In genomic region chr8:30797341-30797740, GRCm38 (mm10) we compare ENCODE assay signal across 15 mouse cellular contexts.
DNase-seq lines count a peak whose midpoint lies in the region; ATAC-seq lines count a peak whose summit lies in the region.
"Had no signal": no experiment of that assay in that cellular context is flagged by ENCODE, and none has a peak within 500 bp of the region (broad histone marks: within the 10 kb centered on the region; RNA-seq: fewer than 3 reads in every experiment).

No protein-coding gene starts in this region.

- no peak for ATAC-seq in activated CD4-positive, CD25-positive, alpha-beta regulatory T cell, adult 4 months
- no peak for ATAC-seq in megakaryocyte-erythroid progenitor cell, adult 5-6 weeks (replicated peaks; ENCODE audit: low FRiP score, low TSS enrichment, poor library complexity, severe bottlenecking)
- ATAC-seq: hindbrain, embryonic 16.5 days; intestine, embryonic 16.5 days; midbrain, embryonic 13.5 days had no signal

- peak; percentile 9 for DNase-seq in layer of hippocampus, adult 11-12 months (ENCODE audit: low spot score)
- no peak for DNase-seq in layer of hippocampus, adult 9-11 months
- peak; percentile 32 for DNase-seq in cerebellum, adult 11-12 months
- DNase-seq in cerebellum, adult 9-11 months, result peak; percentile 41
- peak; percentile 7 to 37 for DNase-seq in layer of hippocampus, adult 8-10 months (ENCODE audit: low spot score in 2 of 2)
- no peak for DNase-seq in heart, adult 11 months
- DNase-seq: embryo, embryonic 11 days; kidney, postnatal 4 days; lung, adult 18-20 months; lung, postnatal 10 days had no signal

Comparison
In these comparisons a context has a peak if more than half of its experiments do, and no peak if none do; other contexts are left out.
1. DNase-seq: peak in layer of hippocampus, adult 11-12 months (single experiment), cerebellum, adult 11-12 months (single experiment), cerebellum, adult 9-11 months (single experiment) and layer of hippocampus, adult 8-10 months (2 of 2); none in layer of hippocampus, adult 9-11 months (single experiment) and heart, adult 11 months (single experiment).